Mouse (Mus musculus): Measurements from ENCODE around the gene Ugt1a8.

DNA sequence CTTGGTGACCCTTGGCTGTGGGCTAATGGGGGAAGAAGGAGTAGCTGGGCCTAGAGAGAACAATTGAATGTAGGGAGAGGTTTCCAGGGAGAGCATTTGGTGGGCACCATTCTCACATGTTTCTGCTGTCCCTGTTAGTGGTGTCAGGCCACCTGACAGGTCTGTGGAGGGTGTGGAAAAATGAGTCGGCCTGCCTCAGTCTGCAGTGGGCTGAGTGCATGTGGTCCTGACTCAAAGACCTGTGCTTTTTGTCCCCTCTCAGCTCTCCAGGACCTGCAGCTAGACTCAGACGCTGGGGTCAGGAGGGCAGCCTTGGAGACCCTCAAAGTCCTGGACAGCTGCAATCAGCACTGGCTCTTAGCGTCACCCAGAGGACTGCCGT, 172.0 kb downstream of the Ugt1a8 start:
- no peak for TF ChIP-seq POLR2A (IDR thresholded peaks at IDR 0.05; ENCODE audit: insufficient read depth, low read depth, low read length)
- TF ChIP-seq CTCF (IDR thresholded peaks at IDR 0.05), result no peak
- no peak for TF ChIP-seq EP300 (IDR thresholded peaks at IDR 0.05; ENCODE audit: insufficient read depth, low read depth, low read length)
